Mouse (Mus musculus): ENCODE data around the gene Tmem121. TPM values are rescaled to one million over a fixed set of nuclear protein-coding genes. Genes with fewer than 3 reads are reported as not detected.

Gene Tmem121
- polyA plus RNA-seq, 1 experiment from 2014 or later: 46.9 TPM

DNA sequence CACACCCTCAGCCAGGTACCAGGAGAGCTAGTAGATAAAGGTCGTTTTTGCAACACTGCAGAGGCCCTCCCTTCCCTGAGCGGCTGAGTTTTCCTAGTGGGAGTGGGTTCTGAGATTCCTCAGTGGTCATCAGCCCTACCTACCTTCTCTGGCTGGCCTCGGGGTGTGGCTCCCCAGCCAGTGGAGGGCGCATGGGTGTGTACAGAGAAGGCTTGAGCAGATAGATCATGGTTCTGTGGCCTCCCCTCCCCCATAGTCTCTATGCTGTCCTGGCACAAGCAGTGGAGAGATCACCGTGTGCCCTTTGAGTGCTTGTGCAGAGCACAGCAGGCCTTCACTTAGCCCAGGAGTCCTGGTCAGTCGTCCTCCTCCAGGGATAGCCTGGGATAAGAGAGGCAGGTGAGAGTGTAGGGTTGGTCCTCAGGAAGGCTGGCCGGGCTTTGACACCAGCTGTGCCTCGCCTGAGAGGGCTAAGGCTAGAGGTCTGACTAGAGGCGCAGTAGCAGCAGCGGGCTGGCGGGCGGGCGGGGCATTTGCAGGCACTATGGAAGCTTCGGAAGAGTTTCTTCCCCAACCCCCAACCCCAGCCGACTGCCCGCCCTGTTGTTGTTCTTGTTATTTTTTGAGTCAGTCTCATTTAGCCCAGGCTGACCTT lies 37.2 kb upstream of the Tmem121 start:
- 35% methylated on average over 16 of the region's 16 CpGs for WGBS

DNA sequence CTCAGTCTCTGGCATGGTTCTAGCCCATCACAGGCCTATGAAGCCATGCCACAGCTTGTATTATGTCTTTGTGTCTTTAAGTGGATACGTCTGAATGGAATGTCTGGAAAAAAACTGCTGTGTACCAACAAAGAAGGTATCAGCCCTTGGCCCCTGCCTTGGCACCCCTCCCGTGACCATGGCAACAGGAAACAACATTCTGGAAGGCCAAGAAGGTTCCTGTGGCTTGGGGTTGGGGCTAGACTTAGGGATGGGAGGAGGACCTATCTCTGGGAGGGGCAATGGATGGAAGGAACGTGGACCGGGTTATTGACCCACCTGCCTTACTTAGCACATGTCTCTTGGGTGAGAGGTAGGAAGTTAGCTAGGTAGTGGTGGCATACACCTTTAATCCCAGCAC lies 36.4 kb upstream of the Tmem121 start:
- WGBS: 45% methylated on average over 4 of the region's 4 CpGs
- peaks cover 2% of the 10 kb centered on the region; the same call in 1 of the 2 replicates for H3K27me3 ChIP-seq (replicated peaks; ENCODE audit: control insufficient read depth, insufficient read depth, low read length)

More for the DNA sequence above, 37.2 kb upstream of the Tmem121 start:
- no peak overlapping the region for H3K27ac ChIP-seq (ENCODE audit: low read length)
- no peak overlapping the region for H3K4me3 ChIP-seq (replicated peaks; ENCODE audit: low read length)
- H3K9me3 ChIP-seq (ENCODE audit: control insufficient read depth, low read length): no peaks in the 10 kb centered on the region
- H3K27me3 ChIP-seq (replicated peaks; ENCODE audit: control insufficient read depth, insufficient read depth, low read length): peaks cover 2% of the 10 kb centered on the region; the same call in 1 of the 2 replicates
- no peak for ATAC-seq
- no peak overlapping the region for H3K4me2 ChIP-seq (ENCODE audit: low read length)
- peaks cover 15% of the 10 kb centered on the region for H3K36me3 ChIP-seq (ENCODE audit: control insufficient read depth, insufficient read depth)
- peaks cover 13% of the 10 kb centered on the region for H3K4me1 ChIP-seq (replicated peaks; ENCODE audit: control insufficient read depth, insufficient read depth, low read length)
- no peak overlapping the region for H3K9ac ChIP-seq (replicated peaks; ENCODE audit: low read depth, low read length)

DNA sequence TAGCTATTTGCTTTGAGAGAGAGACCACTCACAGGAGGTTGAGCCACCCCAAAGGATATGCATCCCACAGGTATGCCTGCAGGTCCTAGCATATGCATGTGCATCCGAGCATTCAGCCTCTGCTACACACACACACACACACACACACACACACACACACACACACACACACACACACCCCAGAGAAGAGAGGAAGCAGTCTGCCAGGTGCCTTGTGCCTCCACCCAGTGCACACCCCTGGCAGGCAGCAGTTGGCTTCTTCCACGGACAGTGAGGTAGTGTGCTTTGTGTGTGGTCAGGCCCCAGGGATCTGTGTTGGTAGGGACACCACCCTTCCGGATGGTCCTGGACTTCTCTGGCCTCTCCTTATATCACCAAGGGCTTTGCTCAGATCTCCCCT lies 35.8 kb upstream of the Tmem121 start:
- WGBS: 72% methylated on average over 3 of the region's 3 CpGs
- Histone ChIP-seq H3K4me2 (ENCODE audit: low read length) (no peak overlapping the region), H3K9me3 (ENCODE audit: control insufficient read depth, low read length) (no peaks in the 10 kb centered on the region), H3K27ac (ENCODE audit: low read length) (no peak overlapping the region), H3K4me3 (replicated peaks; ENCODE audit: low read length) (no peak overlapping the region), H3K36me3 (ENCODE audit: control insufficient read depth, insufficient read depth) (peaks cover 4% of the 10 kb centered on the region; the same call in 1 of the 2 replicates), H3K27me3 (replicated peaks; ENCODE audit: control insufficient read depth, insufficient read depth, low read length) (peaks cover 2% of the 10 kb centered on the region; the same call in 1 of the 2 replicates), H3K4me1 (replicated peaks; ENCODE audit: control insufficient read depth, insufficient read depth, low read length) (peaks cover 14% of the 10 kb centered on the region), H3K9ac (replicated peaks; ENCODE audit: low read depth, low read length) (no peak overlapping the region)
- no peak for ATAC-seq

More for the DNA sequence above, 36.4 kb upstream of the Tmem121 start:
- Histone ChIP-seq H3K4me2 (ENCODE audit: low read length) (no peak overlapping the region), H3K4me1 (replicated peaks; ENCODE audit: control insufficient read depth, insufficient read depth, low read length) (peaks cover 12% of the 10 kb centered on the region), H3K27ac (ENCODE audit: low read length) (no peak overlapping the region), H3K9ac (replicated peaks; ENCODE audit: low read depth, low read length) (no peak overlapping the region), H3K36me3 (ENCODE audit: control insufficient read depth, insufficient read depth) (peaks cover 9% of the 10 kb centered on the region), H3K9me3 (ENCODE audit: control insufficient read depth, low read length) (no peaks in the 10 kb centered on the region), H3K4me3 (replicated peaks; ENCODE audit: low read length) (no peak overlapping the region)
- no peak for ATAC-seq

- no peak overlapping the region for H3K27ac ChIP-seq (ENCODE audit: low read length)
- H3K9ac ChIP-seq (replicated peaks; ENCODE audit: low read depth, low read length): no peak overlapping the region
- no peak for ATAC-seq
- H3K9me3 ChIP-seq (ENCODE audit: control insufficient read depth, low read length): no peaks in the 10 kb centered on the region
- peaks cover 2% of the 10 kb centered on the region; the same call in 1 of the 2 replicates for H3K27me3 ChIP-seq (replicated peaks; ENCODE audit: control insufficient read depth, insufficient read depth, low read length)
- H3K4me3 ChIP-seq (replicated peaks; ENCODE audit: low read length): no peak overlapping the region
- 0 out of 2 replicates have a peak, but pooled peaks cover 2% of the 10 kb centered on the region for H3K36me3 ChIP-seq (ENCODE audit: control insufficient read depth, insufficient read depth)
- H3K4me1 ChIP-seq (replicated peaks; ENCODE audit: control insufficient read depth, insufficient read depth, low read length): peaks cover 21% of the 10 kb centered on the region
- 86% methylated on average over 4 of the region's 4 CpGs for WGBS
- H3K4me2 ChIP-seq (ENCODE audit: low read length): no peak overlapping the region
Observed at GRCm38 (mm10) chr12:113150591-113150990, 35.1 kb upstream of the Tmem121 start.

- WGBS: 84% methylated on average over 8 of the region's 8 CpGs
- no peak overlapping the region for H3K27ac ChIP-seq (ENCODE audit: low read length)
- H3K4me1 ChIP-seq (replicated peaks; ENCODE audit: control insufficient read depth, insufficient read depth, low read length): peaks cover 20% of the 10 kb centered on the region
- H3K27me3 ChIP-seq (replicated peaks; ENCODE audit: control insufficient read depth, insufficient read depth, low read length): peaks cover 2% of the 10 kb centered on the region; the same call in 1 of the 2 replicates
- H3K4me3 ChIP-seq (replicated peaks; ENCODE audit: low read length): no peak overlapping the region
- no peaks in the 10 kb centered on the region for H3K9me3 ChIP-seq (ENCODE audit: control insufficient read depth, low read length)
- H3K9ac ChIP-seq (replicated peaks; ENCODE audit: low read depth, low read length): no peak overlapping the region
- H3K36me3 ChIP-seq (ENCODE audit: control insufficient read depth, insufficient read depth): no peaks in the 10 kb centered on the region
- no peak overlapping the region for H3K4me2 ChIP-seq (ENCODE audit: low read length)
- no peak for ATAC-seq
Observed at GRCm38 (mm10) chr12:113151046-113151445, 34.7 kb upstream of the Tmem121 start.

GRCm38 (mm10) chr12:113151661-113152271 lies 34.0 kb upstream of the Tmem121 start:
- no peaks in the 10 kb centered on the region for H3K36me3 ChIP-seq (ENCODE audit: control insufficient read depth, insufficient read depth)
- no peak for ATAC-seq
- peak overlapping the region; percentile 41 for H3K4me3 ChIP-seq (replicated peaks; ENCODE audit: low read length)
- peaks cover 20% of the 10 kb centered on the region for H3K4me1 ChIP-seq (replicated peaks; ENCODE audit: control insufficient read depth, insufficient read depth, low read length)
- peak overlapping the region; percentile 7 for H3K9ac ChIP-seq (replicated peaks; ENCODE audit: low read depth, low read length)
- peak overlapping the region; percentile 56 for H3K4me2 ChIP-seq (ENCODE audit: low read length)
- H3K27me3 ChIP-seq (replicated peaks; ENCODE audit: control insufficient read depth, insufficient read depth, low read length): peaks cover 2% of the 10 kb centered on the region; the same call in 1 of the 2 replicates
- H3K27ac ChIP-seq (ENCODE audit: low read length): no peak overlapping the region
- H3K9me3 ChIP-seq (ENCODE audit: control insufficient read depth, low read length): no peaks in the 10 kb centered on the region
- under 1% methylated on average over 36 of the region's 36 CpGs for WGBS

- Histone ChIP-seq H3K9me3 (ENCODE audit: control insufficient read depth, low read length) (no peaks in the 10 kb centered on the region), H3K27ac (ENCODE audit: low read length) (no peak overlapping the region), H3K36me3 (ENCODE audit: control insufficient read depth, insufficient read depth) (no peaks in the 10 kb centered on the region), H3K9ac (replicated peaks; ENCODE audit: low read depth, low read length) (peak overlapping the region; percentile 7), H3K4me1 (replicated peaks; ENCODE audit: control insufficient read depth, insufficient read depth, low read length) (peaks cover 25% of the 10 kb centered on the region), H3K4me3 (replicated peaks; ENCODE audit: low read length) (peak overlapping the region; percentile 41), H3K4me2 (ENCODE audit: low read length) (peak overlapping the region; percentile 56), H3K27me3 (replicated peaks; ENCODE audit: control insufficient read depth, insufficient read depth, low read length) (peaks cover 2% of the 10 kb centered on the region; the same call in 1 of the 2 replicates)
- WGBS: 31% methylated on average over 19 of the region's 19 CpGs
- no peak for ATAC-seq
Observed at GRCm38 (mm10) chr12:113152272-113152661, 33.5 kb upstream of the Tmem121 start.

DNA sequence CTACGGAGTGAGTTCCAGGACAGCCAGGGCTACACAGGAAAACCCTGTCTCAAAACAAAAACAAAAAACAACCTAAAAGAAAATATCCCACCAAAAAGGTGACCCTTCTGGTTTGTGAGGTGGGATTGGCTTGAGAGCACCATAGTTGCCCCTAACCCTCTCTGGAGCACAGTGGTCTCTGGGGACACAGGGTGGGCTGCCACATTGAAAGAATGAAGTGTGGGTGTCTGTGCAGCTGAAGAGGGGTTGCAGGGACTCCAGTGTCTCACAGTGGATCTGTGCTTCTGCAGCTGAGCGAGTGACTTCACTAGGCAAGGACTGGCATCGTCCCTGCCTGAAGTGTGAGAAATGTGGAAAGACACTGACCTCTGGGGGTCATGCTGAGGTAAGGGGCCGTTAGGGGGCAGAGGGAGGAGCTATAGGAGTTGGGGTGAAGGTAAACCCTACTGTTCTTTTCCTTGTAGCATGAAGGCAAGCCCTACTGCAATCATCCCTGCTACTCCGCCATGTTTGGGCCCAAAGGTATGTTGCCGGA lies 32.7 kb upstream of the Tmem121 start:
- Histone ChIP-seq H3K36me3 (ENCODE audit: control insufficient read depth, insufficient read depth) (no peaks in the 10 kb centered on the region), H3K4me3 (replicated peaks; ENCODE audit: low read length) (no peak overlapping the region), H3K27me3 (replicated peaks; ENCODE audit: control insufficient read depth, insufficient read depth, low read length) (peaks cover 2% of the 10 kb centered on the region; the same call in 1 of the 2 replicates), H3K9me3 (ENCODE audit: control insufficient read depth, low read length) (no peaks in the 10 kb centered on the region), H3K4me2 (ENCODE audit: low read length) (no peak overlapping the region), H3K27ac (ENCODE audit: low read length) (no peak overlapping the region), H3K9ac (replicated peaks; ENCODE audit: low read depth, low read length) (no peak overlapping the region), H3K4me1 (replicated peaks; ENCODE audit: control insufficient read depth, insufficient read depth, low read length) (peaks cover 25% of the 10 kb centered on the region)
- no peak for ATAC-seq
- 82% methylated on average over 6 of the region's 6 CpGs for WGBS

DNA sequence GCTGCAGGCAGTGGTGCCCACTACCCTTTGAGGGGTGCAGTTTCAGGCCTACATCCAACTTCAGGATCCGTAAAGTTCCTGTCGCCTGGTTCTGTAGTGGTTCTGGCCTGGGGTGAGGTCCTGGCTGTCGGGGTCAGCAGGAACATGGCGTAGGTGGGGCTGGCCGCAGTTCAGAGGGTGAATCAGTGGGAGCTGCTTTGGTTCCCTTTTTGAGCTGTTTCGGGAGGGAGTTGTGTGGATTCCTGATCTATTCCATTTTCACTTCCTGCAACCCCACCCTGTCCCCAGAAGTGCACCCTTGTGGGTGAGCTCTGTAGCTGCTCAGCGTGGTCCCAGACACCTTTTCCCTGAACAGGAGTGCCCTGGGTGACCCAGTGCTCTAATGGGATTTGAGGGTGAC lies 31.8 kb upstream of the Tmem121 start:
- Histone ChIP-seq H3K9me3 (ENCODE audit: control insufficient read depth, low read length) (no peaks in the 10 kb centered on the region), H3K9ac (replicated peaks; ENCODE audit: low read depth, low read length) (no peak overlapping the region), H3K36me3 (ENCODE audit: control insufficient read depth, insufficient read depth) (no peaks in the 10 kb centered on the region), H3K4me2 (ENCODE audit: low read length) (no peak overlapping the region), H3K4me3 (replicated peaks; ENCODE audit: low read length) (no peak overlapping the region), H3K4me1 (replicated peaks; ENCODE audit: control insufficient read depth, insufficient read depth, low read length) (peaks cover 25% of the 10 kb centered on the region), H3K27me3 (replicated peaks; ENCODE audit: control insufficient read depth, insufficient read depth, low read length) (peaks cover 2% of the 10 kb centered on the region; the same call in 1 of the 2 replicates), H3K27ac (ENCODE audit: low read length) (no peak overlapping the region)
- no peak for ATAC-seq
- WGBS: 97% methylated on average over 7 of the region's 7 CpGs

Data from forebrain, embryonic 16.5 days (tissue).